Mouse (Mus musculus): ENCODE data around the gene Gabpb2.

- TF ChIP-seq POLR2A (IDR thresholded peaks at IDR 0.05; ENCODE audit: insufficient read length, low read depth): no peak
- TF ChIP-seq E2F4 (IDR thresholded peaks at IDR 0.05; ENCODE audit: insufficient read depth): no peak
- no peak for TF ChIP-seq USF1 (IDR thresholded peaks at IDR 0.05; ENCODE audit: low read depth)
- no peak for TF ChIP-seq MYOG (IDR thresholded peaks at IDR 0.05; ENCODE audit: control insufficient read depth in 1 of 3, insufficient read depth in 1 of 3, insufficient read length in 2 of 3, low read depth in 2 of 3)
- TF ChIP-seq TCF12 (IDR thresholded peaks at IDR 0.05; ENCODE audit: insufficient read depth, poor library complexity, severe bottlenecking): no peak
- TF ChIP-seq MAX (IDR thresholded peaks at IDR 0.05; ENCODE audit: low read depth): no peak
- TF ChIP-seq CEBPB (IDR thresholded peaks at IDR 0.05; ENCODE audit: insufficient read depth, poor library complexity, severe bottlenecking): no peak
These were observed 4.1 kb downstream of the Gabpb2 start for GRCm38 (mm10) chr3:95213609-95213975.

All from myocyte (in vitro differentiated cells).